Mouse (Mus musculus) fibroblast of lung, adult 2 months (primary cell): ENCODE data around the gene Rmdn2.

Experiments
- DNase-seq: peaks from one replicate; pipeline ENCODE4 v3.0.0-alpha.2; 2011; ENCODE audit warnings: low read depth

Gene Rmdn2

DNA sequence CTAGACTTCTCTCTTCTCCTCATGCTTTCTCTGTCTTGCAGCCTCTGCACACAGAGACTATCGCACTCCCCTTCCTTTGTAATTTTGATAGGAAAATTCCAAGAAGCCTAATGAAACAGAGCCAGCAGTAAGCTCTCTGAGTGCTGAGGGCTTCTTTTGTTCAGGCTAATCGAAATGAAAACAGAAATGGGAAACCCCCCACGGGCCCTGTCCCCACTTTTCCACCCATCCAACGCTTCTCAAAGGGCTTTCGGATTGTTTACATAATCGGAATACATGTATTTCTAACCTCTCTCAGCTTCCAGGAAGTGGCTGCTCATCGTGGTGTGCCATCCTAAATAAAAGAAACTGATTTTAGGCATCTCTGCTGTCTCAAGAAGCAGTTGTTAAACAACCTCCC lies 96.5 kb downstream of the Rmdn2 start:
- no peak for DNase-seq

DNA sequence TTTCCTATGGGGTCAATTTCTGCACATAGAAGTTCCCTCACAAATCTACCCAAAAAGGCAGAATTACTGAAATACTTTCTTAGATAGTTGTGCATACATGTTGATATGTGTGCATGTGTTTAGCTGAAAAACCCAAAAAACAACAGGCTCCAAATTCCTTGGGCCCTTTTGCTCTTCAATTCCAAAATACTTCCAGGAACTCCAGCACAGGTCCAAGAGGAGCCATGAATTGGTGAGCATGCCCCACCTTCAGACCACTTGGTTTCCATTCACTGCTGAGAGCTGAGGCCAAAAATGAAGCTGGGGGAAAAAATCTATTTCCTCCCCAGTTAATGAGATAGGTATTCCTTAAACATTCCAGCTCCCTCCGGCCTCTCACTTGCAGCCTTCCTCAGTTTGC lies 98.1 kb downstream of the Rmdn2 start:
- no peak for DNase-seq

DNA sequence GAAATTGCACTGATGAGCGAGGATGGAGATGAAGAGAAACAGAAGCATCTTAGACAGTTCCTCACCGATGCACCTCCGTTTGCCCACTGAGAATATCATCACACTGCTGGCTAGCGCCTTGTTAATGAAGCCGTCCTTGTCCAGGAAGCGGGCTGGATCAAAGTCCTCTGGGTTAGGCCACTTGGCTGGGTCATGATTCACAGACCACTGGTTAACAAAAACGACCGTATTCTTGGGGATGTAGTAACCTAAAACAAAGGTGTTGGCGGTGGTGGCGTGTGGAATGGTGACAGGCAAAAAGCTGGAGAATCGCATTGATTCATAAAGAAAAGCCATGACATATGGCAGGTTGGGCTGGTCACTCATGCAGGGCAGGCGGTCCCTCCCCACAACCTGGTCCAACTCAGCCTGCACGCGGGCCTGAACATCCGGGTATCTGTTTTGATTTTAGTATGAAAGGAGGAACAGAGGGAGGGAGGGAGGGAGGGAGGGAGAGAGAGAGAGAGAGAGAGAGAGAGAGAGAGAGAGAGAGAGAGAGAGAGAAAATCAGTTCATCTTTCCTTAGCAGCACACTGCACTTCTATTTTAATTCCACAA lies 98.7 kb downstream of the Rmdn2 start:
- DNase-seq = no peak

DNA sequence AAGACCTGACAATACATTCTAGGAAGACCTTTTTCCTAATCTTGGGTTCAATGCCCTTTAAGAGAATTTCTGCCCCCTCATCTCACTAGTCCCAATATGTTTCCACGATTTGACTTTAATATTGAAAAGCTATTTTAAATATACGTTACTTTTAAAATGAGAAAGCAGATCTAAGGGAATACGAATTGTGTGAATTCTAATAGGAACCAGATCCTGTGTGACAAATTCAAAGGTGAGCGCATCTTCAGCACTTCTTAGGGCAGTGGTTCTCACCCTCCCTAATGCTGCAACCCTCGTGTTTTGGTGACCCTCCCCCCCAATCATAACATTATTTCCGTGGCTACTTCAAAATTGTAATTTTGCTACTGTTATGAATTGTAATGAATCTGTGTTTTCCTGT lies 100.3 kb downstream of the Rmdn2 start:
- DNase-seq = no peak

DNA sequence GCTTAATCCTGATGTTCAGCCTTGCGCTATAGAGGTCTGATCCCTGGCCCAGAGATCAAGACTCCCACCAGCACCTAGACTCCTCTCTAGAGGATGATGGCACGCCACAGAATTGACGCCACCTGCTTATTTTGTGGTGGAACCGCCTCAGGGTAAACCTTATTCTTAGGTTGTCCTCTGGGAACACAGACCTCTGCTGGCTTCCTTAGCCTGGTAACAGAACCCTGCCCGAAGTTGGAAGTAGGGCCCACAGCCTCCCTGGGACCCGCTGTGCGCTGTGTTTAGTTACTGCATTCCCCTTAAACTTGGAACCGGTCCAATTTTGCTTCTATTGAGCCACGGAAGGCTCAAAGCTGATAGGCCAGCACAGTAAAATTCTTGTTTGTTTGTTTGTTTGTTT lies 100.9 kb downstream of the Rmdn2 start:
- DNase-seq = no peak

DNA sequence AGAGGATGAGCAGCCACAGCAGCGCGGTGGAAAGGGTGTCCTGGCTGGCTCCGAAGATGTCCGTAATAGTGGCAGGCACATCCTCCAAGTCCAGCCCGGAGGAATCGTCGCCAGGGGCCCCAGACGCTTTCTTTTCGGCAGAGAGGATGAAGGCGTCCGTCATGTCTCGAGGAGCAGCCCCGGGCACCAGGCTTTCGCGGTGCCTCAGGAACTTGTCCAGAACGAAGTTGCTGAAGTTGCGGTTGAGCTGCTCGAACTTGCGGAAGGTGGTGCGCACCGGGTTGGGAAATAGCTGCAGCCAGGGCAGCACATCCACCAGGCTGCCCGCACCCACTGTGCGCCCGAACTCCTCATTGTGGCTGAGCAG lies 101.6 kb downstream of the Rmdn2 start:
- DNase-seq = no peak

DNA sequence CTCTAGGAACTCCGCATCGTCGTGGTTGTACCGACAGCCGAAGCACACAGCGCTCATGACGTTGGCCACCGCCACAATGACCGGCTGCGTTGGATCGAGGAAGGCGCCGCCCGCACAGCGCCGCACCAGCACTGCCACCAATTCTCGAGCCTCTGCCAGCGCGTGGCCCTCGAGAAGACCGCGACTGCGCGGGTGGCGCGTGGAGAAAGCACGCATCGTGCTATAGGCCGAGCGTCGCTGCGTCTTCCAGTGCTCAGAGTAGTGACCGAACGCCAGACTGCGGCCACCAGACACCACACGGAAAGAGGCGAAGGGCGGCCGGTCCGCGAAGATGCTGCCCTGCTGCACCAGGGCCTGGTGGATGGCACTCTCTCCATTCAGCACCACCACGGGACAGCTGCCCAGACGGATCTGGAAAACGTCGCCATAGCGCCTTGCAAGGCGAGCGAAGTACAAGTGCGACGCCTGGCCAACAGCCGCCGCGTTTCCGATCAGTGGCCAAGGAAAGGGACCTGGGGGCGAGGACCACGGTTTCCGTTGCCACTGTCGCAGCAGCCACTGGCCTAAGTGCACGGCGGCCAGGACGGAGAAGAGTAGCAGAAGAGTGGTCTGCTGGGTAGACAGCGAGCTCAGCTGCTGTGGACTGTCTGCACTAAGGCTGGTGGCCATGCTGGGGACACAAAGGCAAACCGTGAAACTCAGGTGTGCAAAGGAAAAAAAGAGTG lies 102.1 kb downstream of the Rmdn2 start:
- DNase-seq = no peak

DNA sequence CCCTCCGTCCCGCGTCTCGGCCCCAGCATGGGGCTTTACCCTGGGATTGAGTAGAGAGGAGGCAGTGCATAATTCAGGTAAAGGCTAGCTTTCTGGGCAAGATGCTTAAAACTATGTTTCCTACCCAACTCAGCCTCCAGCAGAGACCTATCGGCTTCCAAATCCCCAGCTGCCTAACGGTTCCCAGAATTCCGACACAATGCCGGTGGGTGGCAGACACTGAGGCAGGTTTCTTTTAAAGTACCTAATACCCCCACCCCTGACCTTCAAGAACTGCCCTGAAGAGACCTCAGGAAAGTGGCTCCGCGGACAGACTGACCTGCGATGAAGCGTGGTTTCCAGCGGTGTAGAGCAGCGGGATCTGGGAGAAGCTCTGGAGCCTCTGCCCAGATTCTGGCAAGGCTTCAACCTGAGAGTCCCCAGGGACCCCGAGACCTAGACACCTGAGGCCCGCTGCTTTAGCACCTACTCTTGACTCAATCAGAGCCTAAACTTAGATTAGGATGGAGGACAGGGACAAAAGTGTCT lies 102.8 kb downstream of the Rmdn2 start:
- DNase-seq = no peak

DNA sequence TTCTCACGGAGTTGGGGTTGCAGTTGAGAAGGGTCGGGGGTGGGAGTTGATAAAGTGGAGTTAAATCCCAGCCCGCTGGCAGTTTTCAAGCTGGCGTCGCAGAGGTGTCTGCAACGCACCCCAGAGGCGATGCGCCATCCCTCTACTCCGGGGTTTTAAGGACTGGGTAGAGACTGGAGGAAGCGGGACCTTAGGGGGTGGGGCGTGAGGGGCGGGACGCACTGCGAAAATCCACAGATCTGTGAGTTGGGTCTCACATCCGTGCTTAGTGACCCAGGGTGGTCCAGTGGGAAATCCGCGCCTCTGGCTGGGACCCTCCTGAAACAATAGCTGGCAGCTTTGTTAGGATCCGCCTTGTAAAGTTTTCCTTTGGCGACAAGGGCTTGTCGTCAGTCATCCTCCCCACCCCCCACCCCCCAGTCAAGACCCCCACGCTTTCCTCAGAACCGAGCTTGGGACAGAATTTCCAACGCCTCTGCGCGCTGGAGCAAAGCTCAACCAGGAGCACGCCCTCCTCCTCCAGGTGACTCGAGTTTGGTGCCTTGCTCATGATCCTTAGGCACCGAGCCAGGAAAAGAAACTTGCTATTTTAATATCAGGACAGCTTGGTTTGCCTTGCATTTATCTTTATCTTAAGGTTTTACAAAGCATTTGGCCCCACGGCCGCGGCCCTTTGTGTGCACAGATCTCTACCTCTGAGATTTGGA lies 103.4 kb downstream of the Rmdn2 start, which contains the start of gene Cyp1b1:
Cyp1b1 (minus strand) TSS at position 131 of the 707 bp plus-strand sequence.
- no peak for DNase-seq

DNA sequence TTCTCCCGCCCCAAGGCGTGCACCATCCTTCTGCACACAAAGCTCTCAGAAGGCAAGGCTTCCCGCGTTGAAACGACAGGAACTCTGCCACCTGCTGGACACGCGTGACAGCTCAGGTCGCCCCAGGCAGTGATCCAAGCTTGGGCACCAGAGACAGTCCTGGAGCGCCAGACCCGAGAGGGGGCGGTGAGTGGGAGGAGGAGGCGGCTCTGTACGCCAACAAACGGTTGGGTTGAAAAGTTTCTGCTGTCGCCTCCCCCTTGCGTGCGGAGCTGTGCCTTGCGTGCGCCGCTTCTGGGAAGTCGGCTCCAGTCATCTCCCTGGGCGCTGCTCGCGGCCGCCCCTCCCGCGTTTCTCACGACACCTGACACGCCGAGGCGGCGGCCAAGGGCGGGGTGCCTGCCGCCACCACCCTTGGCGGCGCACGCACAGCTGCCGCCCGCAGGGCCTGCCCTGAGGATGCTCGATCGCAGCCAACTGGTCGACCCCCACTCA lies 104.0 kb downstream of the Rmdn2 start:
- DNase-seq = peak; percentile 88

DNA sequence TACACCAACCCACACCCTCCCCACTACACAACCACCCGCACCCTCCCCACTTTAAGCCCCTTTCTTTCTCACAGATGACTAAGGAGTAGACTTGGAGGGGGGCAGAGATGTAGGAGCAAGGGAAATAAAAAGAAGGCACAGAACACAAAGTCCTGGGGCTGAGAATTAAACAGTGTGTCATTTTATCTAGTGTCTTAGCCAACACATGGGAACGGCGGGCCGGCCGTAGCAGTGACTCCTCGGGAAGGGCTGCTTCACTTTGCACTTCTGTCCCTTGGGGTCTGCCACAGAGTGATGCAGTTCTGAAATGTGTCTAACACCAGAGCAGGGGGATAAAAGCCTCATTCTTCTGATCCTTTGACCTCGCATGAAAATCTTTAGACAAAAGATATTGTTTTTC lies 109.0 kb downstream of the Rmdn2 start:
- DNase-seq = no peak

DNA sequence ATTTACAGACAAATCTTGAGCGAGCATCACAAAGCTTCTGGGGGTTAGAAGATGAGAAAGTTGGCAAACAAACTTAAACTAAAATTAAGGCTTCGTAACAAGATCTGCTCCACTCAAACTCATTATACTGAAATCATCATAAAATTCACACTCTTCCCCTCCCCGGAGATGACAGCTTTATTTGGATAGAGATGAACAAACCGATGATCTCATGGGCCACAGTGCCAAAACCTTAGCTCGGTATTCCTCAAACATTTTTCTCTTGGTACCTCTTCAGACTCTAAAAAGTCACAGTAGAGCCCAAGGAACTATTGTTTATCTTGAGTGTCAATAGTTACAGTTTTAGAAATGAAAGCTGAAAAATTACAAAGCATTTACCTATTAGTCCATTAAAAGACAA lies 115.0 kb downstream of the Rmdn2 start:
- no peak for DNase-seq

DNA sequence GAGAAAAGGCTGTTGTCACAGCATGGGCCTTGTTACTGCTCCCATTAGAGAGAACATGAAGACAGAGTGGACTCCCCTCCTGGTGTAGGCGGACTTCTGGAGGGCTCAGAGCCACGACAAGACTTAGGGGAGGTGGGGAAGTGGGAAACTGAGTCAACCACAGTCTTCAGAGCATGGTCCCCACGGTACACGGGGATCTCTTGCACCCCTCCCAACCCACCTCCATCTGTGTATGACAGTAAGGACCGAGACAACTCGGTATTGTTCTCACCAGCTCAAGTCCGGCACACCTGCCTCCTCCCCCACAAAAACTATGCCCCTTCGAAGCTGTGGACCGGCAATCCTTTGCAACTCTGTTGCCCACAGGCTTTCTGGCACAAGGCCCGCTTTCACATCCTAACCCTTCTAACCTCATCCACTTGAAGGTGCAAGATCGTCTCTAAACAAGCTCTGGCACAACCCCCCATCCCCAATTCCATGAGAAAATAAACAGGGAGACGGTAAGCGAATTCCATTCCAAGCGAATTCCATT lies 116.5 kb downstream of the Rmdn2 start:
- no peak for DNase-seq

DNA sequence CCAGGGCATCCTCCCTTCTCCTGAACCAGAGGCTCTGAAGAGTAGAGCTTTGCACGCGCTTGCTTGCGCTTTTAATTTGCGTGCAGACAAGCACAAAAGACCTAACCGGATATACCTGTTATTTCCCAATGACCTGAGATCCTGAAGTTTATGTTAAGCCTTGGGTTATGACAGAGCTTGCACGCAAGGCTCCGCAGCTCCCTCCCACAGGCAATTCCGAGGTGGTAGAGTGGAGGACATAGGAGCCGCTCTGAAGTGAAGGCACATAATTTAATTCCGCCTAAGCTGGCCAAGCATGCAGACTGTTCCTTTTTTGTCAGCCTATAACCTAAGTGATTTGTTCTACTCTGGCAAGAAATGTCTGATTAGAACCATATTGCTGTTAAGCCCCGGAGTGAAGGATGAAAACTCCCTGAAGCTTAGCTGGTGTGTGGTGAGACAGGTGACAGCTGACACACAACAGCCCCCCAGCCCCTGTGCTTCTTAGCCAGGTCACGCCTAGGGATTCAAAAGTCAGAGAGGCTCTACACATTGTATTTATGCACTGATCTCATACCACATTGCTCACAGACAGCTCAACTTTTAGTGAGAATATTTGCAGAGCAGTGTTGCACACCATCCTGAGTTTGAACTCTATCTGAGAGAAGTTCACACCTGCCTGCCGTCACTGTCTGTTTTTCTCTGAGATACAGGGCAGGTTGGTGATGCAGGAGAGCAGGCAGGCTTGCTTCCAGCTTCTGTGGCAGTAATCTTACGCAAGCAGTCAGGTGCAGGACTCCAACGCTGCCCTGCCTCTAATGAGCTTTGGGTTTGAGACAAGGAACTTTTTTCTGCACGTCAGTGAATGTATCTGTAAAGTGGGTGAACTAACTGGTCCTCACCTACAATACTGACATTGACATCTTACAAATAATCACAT lies 117.2 kb downstream of the Rmdn2 start:
- no peak for DNase-seq

DNA sequence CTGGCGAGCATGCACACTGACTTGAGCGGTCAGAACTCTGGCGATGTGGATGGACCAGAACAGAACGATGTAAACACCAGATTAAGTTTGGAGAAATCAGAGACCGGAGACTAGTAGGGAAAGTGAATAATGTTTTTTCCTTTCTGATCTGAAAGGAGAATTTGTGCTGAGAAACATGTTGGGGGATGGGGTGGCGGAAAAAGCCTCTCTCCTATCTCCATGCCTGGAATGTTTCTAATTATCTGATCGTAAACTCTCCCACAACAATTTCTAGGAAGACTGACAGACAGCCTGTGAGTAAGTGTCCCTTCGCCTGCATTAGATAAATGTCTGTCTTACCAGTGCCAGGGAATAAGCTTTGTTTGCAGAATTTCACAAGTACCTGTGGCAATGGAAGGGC lies 119.3 kb downstream of the Rmdn2 start:
- no peak for DNase-seq

DNA sequence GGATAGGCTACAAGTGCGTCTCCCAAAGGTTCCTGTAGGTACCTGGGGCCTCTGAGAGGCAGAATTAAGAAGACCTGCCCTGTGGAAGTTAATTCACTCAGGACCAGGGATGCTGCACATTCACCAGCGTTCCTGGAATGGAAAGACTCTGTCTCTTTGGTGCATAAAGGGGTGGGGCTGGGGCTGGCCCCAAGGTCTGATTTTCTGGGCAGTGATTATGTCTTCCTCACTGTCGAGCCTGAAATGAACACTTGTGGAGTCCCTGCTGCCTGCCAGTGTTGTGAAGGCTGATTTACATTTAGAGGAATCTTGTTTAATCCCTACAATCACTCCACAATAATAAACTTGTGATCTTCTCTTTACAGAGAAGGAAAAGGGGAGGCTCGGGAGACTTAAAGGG lies 121.4 kb downstream of the Rmdn2 start:
- DNase-seq = no peak

DNA sequence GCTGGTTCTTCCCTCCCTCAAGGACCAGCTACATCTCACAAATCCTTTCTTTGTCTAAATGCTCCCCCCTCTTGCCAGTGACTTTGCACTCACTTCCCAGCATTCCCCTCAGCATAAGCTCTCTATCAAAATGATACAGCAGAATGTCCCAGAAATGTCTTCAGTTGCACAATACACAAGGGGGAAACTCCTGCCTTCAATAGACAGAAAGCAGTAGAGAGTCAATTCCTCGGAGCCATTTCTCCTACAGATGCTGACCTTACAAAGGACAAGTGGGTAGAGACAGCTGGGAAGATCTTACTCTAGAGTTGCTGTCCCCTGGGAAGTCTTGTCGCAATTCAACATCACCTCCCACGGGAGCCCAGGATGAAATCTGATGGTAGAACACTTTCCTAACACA lies 125.9 kb downstream of the Rmdn2 start:
- DNase-seq = no peak

DNA sequence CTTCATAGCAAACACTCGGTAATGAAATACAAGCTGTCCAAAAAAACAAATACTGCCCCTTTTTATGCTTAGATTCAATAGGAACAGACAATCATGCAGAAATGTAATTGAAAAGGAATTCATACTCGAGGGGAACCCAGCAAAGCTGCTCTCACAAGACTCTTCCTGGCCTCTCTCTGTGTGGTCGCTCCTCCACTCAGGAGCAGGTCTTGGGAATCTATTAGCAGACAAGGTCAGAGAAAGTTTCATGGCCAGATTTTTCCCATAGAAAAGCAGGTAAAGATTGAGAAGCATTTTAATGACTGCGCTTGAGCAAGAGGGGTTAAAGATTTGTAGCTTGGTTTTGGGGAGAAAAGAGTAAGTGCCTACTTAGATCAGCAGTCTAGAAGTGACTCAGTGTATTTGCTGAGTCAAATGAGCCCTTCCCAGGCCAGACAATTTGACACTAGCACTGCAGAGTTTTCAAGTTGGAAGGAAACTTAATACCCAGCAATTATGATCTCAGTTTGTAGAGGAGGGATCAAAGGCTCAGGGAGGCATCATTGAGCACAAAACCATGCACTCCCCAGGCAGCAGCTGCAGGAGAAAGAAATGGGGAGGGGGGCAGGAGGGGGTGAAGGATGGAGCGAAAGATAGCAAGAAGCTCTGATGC lies 127.3 kb downstream of the Rmdn2 start:
- DNase-seq = peak; percentile 88

DNA sequence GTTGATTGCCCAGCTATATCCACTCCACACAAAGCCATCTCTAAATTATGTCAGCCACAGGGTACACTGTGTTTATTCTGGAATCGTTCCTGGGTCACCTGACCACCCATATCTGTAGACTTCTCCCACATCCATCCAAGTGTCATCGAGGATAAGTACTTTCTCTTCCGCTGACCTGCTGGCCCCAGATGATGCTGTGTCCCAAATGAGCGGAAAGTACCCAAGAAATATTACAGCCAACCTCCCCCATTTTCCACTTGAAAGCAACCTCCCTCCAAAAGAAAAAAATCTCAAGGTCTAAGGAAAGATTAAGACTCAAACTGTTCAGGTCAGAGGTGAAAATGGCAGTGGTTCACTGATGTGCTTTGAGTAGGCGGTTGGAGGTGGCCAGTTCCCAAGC lies 131.0 kb downstream of the Rmdn2 start:
- no peak for DNase-seq
